Mouse (Mus musculus) lung, adult 18-20 months (tissue): ENCODE results near the gene Lpcat3.
"Not testable (repeated sequence)": the region's sequence is repeated elsewhere in the genome, so short reads cannot be mapped to it uniquely, and the experiment has no call there.

ENCODE experiments used
- DNase-seq, 2 experiments: peaks; one replicate each; pipeline ENCODE4 v3.0.0; 2022; ENCODE audit warnings: mixed read lengths in 2 of 2

The Lpcat3 gene

DNA sequence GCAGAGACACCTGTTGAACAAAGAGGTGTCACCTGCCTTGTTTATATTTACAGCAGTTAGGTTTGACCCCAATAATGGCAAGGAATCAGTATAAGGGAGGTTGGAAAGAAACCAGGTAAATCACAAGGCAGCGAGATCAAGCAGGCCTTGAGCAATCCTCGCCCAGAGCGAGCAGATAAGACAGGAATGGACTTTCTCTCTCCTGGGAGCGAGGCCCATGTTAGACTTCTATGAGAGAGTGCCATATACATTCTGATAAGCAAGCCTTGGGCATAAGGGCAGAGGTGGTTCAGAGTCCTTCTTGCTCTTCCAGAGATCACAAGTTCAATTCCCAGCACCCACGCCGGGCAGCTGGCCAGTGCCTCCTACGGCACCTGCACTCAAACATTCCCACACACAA is 15.9 kb downstream of the Lpcat3 start:
- DNase-seq, result no peak

GRCm38 (mm10) chr6:124679486-124679885 is 16.7 kb downstream of the Lpcat3 start:
- DNase-seq, result no peak

DNA sequence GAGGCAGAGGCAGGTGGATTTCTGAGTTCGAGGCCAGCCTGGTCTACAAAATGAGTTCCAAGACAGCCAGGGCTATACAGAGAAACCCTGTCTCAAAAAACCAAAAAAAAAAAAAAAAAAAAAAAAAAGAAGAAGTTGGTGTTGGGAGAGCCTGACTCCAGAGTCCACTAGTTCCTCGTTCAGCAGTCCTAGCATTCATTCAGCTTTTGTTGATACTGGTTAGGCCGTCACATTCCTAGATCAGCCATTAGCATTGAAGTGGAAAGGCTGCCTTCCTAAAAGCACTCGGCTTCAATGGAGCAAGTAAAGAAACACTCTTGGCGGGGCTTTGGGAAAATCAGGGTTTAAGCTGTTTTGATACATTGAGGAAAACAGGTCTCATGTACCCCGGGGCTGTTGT is 19.5 kb downstream of the Lpcat3 start:
- not testable (repeated sequence) for DNase-seq

DNA sequence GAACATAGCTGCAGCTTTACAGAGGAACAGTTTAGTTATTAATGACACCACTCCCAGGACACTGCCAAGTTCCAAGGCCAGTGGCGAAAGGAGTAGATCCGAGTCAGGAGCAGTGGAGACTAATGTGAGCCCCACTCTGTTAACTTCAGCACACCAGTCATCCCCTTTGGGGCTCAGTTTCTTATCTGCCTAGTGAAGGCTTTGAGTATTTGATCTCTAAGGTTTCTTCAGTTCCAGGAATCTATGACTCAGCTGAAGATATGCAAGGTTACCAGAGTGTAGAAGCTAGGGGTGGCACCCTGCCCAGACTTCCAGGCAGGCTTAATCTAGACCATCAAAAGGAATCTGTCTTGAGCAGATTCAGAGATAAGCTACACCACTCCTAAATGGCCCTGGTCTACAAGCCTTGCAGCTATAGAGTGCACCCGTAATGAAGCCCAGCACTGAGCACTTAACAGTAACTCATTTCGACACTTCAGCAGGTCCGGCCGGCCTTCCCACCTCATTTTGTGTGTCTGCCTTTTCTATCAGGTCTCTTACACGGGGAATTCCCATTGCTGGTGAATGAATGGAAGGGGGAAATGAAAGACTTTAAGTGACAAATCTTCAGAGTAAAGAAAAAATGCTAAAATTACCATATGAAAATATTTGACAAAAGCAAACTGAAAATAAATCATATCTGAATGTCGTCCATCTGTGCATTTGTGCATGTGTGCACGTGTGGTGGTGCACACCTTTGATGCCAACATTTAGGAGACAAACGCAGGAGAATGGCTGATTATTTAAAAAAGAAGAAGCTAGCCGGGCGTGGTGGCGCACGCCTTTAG is 21.0 kb downstream of the Lpcat3 start:
- peak; percentile 76 to 83 for DNase-seq

- DNase-seq, result no peak
Measured at GRCm38 (mm10) chr6:124685606-124686386, 23.0 kb downstream of the Lpcat3 start.

DNA sequence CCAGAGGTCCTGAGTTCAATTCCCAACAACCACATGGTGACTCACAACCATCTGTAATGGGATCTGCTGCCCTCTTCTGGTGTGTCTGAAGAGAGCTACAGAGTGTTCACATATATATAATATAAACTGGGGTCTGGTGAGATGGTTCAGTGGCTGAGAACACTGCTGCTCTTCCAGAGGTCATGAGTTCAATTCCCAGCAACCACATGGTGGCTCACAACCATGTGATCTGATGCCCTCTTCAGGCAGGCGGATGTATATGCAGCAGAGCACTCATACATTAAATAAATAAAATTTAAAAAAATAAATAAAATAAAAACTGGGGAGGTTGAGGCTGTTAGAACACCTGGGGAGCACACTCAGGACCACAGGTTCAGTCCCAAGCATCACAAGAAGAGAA is 23.8 kb downstream of the Lpcat3 start:
- not testable (repeated sequence) for DNase-seq

DNA sequence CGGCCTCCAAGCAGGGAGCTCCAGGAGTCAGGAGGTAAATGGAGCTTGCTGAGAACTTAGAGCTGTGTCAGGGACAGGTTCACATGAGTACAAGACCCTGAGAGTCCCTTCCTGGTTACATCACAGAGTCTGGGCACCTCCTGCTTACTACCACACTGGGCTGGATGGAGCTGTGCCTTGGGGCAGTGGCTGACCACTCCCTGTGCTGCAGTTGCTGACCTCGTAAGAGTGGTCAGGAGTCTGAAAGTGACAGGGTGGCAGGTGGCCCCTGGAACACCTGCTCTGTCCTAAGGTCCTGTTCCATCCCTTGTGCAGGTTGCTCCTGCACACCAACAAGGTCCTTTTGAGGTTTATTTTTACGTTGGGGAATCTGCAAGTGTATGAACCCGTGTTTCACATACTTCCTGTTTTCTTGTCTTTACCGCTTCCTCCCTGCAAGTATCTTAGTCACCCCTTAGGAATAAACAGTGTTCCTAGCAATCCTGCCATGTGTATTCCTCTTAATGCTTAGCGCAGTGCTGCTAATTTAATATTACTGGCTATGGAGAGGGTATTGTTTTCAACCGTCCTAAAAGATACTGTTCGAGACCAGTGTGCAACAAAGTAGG is 25.4 kb downstream of the Lpcat3 start:
- no peak for DNase-seq

DNA sequence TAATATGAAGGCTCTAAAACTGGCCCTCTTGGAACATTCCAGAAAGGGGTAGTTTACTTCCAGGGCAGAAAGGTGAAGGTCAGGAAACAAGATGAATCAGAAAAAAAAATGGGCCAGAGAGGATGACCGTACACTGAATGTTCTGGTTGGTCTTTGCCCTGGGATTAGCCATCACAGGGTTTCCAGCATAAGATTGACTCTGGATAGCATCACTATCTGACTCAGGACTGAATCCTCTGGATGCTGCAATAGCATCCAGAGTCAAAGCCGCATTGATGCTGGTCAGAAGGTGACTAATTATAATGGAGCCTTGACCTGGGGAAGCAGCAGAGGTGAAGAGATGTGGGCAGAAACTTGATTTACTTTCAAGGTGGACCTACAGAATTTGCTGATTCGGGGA is 26.2 kb downstream of the Lpcat3 start:
- DNase-seq, result no peak

GRCm38 (mm10) chr6:124690517-124690916 is 27.7 kb downstream of the Lpcat3 start:
- no peak for DNase-seq

DNA sequence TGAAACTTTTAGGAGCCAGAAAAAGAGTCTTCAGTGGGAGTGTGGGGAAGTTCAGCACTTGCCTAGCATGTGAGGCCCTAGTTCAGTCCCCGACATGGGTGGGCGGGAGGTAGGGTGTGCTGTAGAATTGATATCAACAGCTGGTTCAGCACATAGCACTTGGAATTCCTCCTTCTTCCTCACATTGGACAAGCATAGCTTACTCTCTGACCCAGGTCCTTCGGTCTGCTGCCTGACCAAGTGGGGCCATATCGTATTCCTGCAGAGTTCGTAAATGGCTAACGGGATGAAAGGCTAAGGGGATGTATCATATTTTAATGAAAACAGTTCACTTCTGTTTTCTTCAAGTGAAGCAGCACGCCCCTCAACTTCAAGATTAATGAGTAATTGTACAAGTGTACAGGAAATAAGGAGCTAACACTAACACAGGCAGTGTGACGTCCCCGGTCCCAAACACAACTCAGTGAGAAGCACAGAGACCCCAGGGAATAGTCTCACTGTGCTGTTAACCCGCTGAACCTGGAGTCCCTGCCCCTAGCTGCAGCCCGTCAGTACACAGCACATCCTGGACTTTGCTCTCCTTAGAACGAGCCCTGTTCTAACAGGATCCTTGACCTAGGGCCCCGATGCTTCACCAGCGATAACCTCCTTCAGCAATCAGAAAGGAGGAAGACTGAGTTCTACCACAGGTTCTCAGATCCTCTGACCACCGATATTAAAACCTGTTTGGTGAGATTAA is 30.6 kb downstream of the Lpcat3 start:
- no peak for DNase-seq

GRCm38 (mm10) chr6:124694166-124694955 is 31.5 kb downstream of the Lpcat3 start:
- peak; percentile 89 to 94 for DNase-seq

DNA sequence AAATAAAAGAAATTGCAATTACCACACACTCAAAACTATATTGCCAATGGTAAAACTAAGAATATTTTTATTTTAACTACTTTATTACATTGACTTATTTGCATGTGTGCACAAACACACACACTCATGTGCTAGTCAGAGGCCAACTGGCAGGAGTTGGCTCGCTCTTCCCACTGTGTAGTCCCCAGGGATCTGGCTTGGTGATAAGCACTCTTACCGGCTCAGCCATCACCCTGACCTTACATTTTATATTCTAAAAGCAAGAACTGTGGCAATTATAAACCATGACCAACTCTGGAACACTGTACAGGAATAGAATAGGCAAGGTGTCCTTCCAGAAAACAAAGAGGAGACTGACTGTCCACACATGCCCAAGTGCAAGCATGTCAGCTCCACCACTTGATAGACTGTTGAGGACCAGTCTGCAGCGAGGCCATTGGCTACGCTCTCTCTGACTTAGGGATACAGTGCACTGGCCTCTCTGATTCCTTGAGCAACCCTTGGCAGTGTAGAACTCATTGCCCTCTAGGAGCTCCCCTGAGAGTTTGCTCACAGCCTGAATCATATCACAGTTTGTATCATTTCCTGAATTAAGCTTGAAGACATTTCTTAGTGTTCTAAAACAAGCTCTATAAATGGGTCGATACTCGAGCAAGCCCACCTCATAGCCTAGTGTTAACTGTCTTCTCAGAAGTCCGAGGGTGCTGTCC is 33.8 kb downstream of the Lpcat3 start:
- no peak for DNase-seq

DNA sequence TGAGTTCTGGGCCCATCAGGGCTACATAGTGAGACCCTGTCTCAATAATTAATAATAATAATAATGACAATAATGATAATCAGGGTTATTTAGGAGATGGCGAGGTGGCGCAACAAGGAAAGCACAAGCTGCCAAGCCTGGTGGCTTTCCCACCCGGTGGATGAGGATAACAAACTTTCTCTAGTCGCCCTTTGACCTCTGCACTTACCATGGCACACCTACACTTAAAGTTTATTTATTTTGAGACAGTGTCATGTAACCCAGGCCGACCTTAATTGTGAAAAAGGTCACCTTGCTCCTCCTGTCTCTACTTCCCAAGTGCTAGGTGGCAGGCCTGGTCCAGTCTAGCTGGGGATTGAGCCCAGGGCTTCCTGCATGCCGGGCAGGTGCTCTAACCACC is 35.9 kb downstream of the Lpcat3 start:
- DNase-seq, result no peak

DNA sequence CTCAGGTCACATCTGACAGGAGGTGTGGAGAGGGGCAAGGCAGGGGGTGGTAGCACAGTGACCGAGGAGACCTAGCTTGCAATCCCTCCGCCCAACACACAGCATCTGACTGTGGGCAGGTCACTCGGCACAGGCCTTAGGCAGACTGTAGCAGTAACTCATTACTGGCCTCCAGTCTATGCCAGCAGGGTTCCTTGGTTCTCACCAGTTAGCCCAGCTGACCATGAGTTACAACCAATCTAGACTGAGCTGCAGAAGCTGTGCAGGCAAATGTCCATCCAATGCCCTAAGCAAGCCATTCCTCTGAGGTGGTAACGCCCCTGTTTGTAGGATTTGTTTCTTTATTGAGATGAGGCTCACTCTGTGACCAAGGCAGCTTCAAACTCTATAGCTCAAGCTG is 36.5 kb downstream of the Lpcat3 start:
- no peak for DNase-seq

- DNase-seq, result peak; percentile 73 to 81
Measured at GRCm38 (mm10) chr6:124699962-124700610, 37.3 kb downstream of the Lpcat3 start.

- no peak for DNase-seq
Measured at GRCm38 (mm10) chr6:124701338-124701737, 38.5 kb downstream of the Lpcat3 start.

- DNase-seq, result no peak
Measured at GRCm38 (mm10) chr6:124702102-124702783, 39.4 kb downstream of the Lpcat3 start.

GRCm38 (mm10) chr6:124702784-124703103 is 39.9 kb downstream of the Lpcat3 start:
- DNase-seq, result peak; percentile 66 to 70

GRCm38 (mm10) chr6:124703789-124704188 is 41.0 kb downstream of the Lpcat3 start:
- DNase-seq, result no peak

DNA sequence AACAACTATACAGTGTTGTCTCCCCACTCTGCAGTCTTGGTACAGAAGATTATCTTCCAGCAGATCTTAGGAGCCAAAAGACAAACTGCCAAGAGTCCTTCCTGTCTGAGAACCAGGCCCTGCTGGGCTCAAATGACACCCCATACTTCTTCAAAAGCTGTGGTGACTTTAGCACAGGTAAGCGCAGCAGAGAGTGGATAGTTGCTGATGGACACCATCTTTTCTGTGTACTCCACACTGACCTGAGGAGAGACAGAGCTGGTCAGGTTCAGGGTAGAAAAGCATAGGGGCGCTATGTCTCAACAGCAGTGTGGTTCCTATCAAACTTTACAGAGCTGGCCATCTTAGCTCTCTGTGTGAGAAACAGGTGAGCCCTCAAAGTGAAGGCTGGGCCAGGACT is 41.6 kb downstream of the Lpcat3 start:
- DNase-seq, result no peak
